Comparison of ENCODE assay signal across 19 mouse cellular contexts in the genomic region with DNA sequence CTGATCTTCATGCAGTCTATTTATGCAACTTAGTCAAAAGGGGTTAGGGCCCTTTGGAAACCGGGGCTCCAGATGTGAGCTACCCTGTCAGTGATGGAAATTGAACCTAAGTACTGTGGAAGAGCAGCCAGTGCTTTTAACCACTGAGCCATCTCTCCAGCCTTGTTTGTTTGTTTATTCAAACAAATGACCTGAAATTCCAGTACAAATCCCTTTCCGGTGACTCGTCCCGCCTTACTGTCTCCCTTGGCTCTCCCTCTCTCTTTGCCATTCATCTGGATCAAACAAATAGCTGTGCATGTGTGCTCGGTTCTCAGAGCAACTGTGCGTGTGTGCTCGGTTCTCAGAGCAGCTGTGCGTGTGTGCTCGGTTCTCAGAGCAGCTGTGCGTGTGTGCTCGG. TPM values are rescaled to one million over a fixed set of nuclear protein-coding genes. Genes with fewer than 3 reads are reported as not detected.
"Had no signal": no experiment of that assay in that cellular context is flagged by ENCODE, and none has a peak within 500 bp of the region (broad histone marks: within the 10 kb centered on the region; RNA-seq: fewer than 3 reads in every experiment).

No protein-coding gene starts in this region.

- H3K27me3 ChIP-seq: midbrain, embryonic 12.5 days; neural tube, embryonic 13.5 days; neural tube, embryonic 15.5 days had no signal

- H3K4me3 ChIP-seq: midbrain, embryonic 10.5 days; midbrain, embryonic 12.5 days; myocyte; neural tube, embryonic 13.5 days; neural tube, embryonic 15.5 days had no signal

- H3K27ac ChIP-seq: midbrain, embryonic 10.5 days; midbrain, embryonic 12.5 days; neural tube, embryonic 13.5 days; neural tube, embryonic 15.5 days had no signal

- H3K36me3 ChIP-seq: midbrain, embryonic 10.5 days; midbrain, embryonic 12.5 days; neural tube, embryonic 13.5 days; neural tube, embryonic 15.5 days had no signal

- ATAC-seq: midbrain, embryonic 16.5 days had no signal

- H3K9ac ChIP-seq: lung, embryonic 14.5 days; midbrain, embryonic 12.5 days; neural tube, embryonic 13.5 days; neural tube, embryonic 15.5 days had no signal

- DNase-seq: lung, embryonic 14.5 days; midbrain, embryonic 14.5 days; retina, postnatal 1 day; right cerebral cortex, adult 18-20 months; right cerebral cortex, postnatal 25 days; right cerebral cortex, postnatal 4 days; spleen, adult 18-20 months; thymus, adult 18-20 months; thymus, postnatal 14 days; thymus, postnatal 36 days had no signal

- H3K4me1 ChIP-seq: midbrain, embryonic 12.5 days; neural tube, embryonic 13.5 days; neural tube, embryonic 15.5 days had no signal

- H3K9me3 ChIP-seq: midbrain, embryonic 10.5 days; midbrain, embryonic 12.5 days; neural tube, embryonic 13.5 days; neural tube, embryonic 15.5 days had no signal

RNA-seq across cellular contexts. Expression of a gene that starts 57.5 kb away (rescaled TPM):
- total RNA-seq: megakaryocyte, adult 5-6 weeks; megakaryocyte-erythroid progenitor cell, adult 5-6 weeks had no signal
- polyA plus RNA-seq: stomach, embryonic 16.5 days had no signal
